Mouse (Mus musculus) spleen, postnatal 10 days (tissue): Measurements from ENCODE around the gene St3gal5.

Source experiments
- DNase-seq, 2 experiments: peaks; one replicate each; pipeline ENCODE4 v3.0.0; 2021 to 2022; ENCODE audit warnings: low spot score in 2 of 2

The St3gal5 gene

DNA sequence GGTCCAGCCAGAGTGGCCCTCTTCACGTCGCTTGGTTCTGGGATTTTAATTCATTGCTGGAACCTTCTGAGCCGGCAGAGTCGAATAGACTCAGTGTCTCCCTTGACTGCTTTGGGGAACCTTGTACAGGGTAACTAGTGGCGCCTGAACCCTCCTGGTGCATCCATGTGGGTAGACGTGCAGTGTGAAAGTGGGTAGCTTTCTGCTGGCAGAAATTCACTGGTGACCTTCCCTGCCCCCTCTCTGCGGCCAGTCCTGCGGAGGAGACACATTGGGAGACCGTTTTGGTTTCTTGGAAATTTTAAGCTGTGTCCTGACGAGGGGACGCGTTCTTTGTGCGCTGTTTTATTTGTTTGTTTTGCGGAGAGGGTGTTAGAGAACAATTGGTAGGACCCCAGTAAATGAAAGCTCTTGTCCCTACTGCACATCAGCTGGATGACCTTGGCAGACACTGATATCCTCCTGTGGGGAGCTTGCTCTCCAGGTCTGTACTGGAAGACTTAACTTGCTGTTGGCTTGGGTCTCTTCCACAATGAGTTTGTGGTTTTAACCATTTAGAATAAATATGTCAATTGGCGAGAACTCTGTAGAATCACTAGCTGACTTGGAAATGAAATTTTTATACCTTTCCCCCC, 746 bp downstream of the St3gal5 start:
- peak; percentile 45 to 62 for DNase-seq

DNA sequence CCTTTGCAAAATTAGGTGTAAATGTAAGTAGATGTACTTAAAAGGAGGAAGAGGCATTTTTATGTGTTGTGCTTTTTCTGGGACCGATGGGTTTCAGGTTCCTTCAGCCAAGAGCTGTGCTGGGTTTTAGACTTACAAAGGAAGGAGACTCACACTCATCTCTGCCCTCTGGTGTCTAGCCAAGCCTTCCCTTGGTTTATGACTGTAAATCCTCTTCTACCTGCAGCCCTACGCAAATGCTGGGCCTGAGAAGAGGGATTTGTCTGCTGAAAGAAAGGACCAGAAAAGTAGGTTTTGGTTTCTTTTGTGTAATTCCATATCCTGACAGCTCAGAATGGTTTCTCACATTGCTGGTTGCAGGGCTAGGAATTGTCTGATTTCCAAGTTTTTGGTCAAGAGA, 1.3 kb downstream of the St3gal5 start:
- DNase-seq, result peak in 1 of 2 experiments; percentile 48

DNA sequence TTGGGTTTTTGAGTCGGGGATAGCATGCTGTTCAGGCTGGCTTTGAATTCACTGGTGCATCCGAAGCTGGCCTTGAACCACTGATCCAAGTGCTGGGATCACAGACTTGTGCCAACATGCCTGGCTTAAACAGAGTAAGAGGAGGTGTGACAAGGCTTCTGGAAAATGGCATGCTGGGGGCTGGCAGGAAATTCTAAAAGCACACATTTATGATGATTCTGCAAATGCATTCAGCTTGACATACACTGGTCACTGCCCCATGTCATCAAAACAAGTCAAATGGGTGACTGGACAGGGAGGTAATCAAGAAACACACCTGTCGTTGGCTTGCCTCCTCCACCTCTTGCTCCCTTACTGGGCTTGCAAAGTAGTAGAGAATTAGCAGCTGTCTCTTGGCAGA, 1.9 kb downstream of the St3gal5 start:
- DNase-seq, result peak; percentile 53

DNA sequence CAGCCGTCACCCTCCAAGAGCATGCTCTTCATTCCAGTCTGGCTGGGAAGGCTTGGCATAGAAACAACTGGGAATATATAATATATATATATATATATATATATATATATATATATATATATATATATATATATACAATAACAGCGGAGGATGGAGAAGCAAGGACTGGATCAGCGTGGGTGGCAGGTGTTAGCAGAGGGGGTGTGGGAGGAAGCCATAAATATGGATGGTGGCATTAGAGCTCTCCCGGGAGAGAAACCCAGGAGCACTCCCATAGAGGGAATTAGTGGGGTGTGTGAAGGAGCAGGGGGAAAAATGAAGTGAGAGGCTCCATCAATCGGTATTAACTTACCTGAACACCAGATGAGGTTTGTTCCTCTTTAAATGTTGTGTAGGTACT, 2.8 kb downstream of the St3gal5 start:
- no peak for DNase-seq

- DNase-seq, result peak; percentile 48 to 71
Observed at GRCm38 (mm10) chr6:72100939-72101338, 3.5 kb downstream of the St3gal5 start.

DNA sequence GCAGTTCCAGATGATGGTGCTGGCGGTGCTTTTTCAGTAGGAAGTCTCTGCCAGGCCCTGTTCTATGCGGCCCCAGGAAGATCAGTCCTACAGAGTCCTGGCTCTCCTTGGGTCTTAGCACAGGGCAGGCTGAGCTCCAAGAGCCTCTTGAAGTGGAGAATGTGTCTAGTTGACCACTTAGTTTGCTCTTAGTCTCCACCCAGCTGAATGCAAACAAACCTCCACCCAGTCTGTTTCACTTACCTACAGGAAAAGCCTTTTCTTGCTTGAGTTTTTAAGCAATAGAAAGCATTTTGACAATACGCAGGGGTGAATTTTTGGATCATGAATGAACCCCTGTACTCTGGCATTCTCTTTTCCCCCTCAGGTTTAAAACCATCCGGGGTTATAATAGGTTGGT, 4.0 kb downstream of the St3gal5 start:
- no peak for DNase-seq

DNA sequence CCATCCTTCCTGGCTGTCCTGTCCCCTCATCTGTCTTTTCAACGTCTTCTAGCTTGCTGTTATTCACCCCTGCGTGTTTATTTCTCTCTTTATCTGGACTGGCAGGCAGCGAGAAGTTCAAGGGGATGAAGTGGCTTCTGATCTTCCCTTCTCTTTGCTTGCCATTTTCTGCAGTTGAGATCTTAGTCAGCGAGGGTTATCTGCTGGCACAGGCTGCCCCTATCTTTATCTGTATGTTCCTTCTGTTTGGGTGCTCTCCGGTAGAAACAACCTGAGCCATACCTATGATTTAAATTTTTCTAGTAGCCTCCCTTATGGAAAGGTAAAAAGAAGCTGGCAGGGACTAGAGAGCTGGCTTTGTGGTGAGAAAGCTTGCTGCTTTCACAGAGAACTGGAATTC, 4.7 kb downstream of the St3gal5 start:
- peak; percentile 58 to 70 for DNase-seq

DNA sequence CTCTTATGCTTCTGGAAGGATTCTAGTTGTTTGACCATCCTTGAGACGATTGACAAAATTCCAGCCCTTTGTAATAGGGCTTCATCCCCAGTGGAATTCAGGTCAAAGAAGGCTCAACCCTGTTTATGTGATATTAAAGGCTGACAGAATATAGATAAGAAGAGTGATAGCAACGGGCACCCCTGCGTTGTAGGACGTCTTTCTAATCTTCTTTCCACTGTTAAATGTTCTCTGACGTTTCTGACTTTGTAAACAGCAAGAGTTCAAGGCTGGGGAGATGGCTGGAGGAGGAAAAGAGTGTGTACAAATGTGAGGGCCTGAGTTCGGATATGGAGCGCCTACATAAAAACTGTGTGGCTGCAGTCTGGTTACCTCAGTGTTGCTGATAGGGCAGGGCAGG, 7.1 kb downstream of the St3gal5 start:
- DNase-seq, result no peak

GRCm38 (mm10) chr6:72108941-72109892, 11.8 kb downstream of the St3gal5 start:
- peak; percentile 58 to 77 for DNase-seq

DNA sequence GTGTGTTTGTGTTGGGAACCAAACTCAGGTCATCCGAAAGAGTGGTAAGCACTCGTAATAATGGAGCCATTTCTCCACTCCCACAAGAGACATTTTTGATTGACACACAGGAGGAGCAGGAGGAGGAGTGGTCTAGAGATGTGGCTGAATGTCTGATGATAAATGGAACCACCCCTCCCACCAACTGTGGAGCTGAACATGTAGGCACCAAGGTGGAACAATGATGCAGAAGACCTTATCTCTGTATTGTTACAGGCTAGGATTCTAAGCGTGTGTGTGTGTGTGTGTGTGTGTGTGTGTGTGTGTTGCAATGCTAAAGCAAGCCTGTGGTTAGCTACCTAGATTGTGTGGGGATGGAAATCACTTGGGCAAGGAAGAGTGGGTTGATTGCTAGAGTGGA, 13.2 kb downstream of the St3gal5 start:
- no peak for DNase-seq

GRCm38 (mm10) chr6:72112575-72112974, 15.2 kb downstream of the St3gal5 start:
- DNase-seq, result no peak

DNA sequence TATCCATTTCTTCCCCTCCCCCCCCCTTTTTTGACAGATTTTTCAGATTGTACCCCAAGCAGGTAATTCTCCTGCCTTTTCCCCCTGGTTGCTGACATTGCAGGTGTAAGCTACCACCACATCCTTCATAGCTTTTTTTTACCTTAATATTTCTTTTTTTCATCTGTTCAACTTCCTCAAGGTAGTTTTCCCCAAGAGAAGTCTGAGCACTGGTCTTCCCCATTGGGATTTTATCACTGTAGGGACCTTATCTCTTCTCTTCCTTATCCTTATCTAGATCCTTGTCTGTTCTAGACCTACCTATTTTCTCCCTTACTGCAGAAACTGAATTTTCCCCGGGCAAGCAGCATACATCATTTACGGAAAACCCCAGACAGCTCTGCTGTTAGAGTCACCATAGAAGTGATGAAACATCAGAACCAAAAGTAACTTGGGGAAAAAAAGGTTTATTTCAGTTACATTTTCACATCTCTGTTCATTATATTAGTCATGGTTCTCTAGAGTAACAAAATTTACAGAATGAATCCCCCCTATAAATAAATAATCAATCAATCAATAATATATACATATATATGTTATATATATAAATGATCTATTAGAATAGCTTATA, 15.8 kb downstream of the St3gal5 start:
- DNase-seq, result no peak

DNA sequence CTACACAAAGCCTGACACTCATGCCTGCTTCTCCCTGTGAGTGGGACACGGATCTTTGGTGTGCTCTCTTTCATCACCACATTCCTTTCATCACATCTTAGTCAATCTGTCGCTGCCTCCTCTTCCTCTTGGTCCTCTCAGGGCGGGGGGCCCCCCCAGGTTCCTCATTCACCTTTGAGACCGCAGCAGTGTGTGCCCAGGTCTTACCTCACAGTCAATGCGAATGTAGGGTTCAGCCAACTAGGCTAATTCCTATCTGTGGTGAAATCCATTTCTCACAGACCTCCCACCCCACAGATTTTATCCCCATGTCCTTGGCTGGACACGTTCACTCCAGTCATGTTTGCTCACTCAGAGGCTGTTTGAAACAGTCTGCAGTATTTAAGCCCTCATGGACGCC, 17.5 kb downstream of the St3gal5 start:
- no peak for DNase-seq

DNA sequence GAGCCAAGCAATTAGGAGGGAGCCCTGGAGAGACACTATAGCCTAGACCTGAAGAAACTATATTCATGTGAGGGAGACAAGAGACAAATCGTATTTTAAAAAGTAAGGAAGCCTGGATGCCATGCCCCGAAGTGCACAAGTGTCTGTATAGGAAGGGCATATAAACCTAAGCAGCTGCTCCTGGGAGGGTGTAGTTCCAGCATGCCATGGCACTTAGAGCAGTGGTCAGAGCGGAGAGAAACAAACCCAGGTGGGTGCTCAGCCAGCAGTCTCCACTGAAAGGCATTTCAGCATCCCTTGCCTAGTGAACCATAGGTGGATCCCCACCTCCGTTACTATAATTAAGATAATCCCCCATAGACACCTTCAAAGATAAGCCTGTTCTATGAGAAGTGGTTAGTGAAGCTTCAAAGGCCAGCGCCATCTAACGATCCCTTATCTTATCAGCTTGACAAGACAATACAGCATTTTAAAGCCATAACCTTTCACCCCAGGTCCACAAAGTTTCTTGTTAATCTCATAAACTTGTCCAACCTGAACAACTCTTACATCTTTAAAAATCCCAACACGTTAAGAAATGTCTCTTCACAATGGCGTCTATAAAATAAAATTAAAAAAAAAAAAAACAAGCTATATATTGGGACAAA, 20.1 kb downstream of the St3gal5 start:
- no peak for DNase-seq

DNA sequence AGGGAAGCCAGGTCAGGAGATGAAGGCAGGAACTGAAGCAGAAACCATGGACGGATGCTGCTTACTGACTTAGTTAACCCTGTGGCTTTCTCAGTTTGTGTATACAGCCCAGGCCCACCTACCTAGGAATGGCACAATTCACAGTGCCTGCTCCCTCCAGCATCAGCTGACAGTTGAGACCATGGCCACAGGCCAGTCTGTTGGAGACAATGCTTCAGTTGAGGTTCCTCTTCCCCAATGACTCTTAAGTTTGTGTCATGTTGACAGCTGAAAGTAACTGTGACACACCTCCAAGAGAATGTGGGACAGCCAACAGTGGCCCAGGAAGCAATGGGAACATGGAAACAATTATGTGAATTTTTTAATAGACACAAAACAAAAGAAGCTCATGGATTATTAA, 22.5 kb downstream of the St3gal5 start:
- DNase-seq, result no peak

- DNase-seq, result no peak
Observed at GRCm38 (mm10) chr6:72121301-72121700, 23.9 kb downstream of the St3gal5 start.

DNA sequence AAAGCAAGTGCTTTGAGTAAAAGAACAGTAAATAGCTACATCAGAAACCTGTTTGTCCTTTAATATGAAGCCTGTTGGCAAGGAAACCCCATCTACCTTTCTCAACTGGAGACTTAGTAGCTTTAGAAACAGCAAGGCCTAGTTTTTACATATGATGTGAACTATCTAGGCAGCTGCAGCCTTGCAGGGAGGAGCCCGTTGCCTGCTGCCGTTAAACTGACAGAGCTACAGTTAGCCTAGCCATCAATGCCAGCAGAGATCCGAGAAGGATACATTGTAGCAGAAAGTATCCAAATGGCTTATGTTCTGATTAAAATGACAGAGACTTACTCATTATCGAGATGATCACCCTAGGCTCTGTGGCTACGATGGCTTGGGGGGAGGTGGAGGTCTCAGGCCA, 25.1 kb downstream of the St3gal5 start:
- DNase-seq, result no peak

DNA sequence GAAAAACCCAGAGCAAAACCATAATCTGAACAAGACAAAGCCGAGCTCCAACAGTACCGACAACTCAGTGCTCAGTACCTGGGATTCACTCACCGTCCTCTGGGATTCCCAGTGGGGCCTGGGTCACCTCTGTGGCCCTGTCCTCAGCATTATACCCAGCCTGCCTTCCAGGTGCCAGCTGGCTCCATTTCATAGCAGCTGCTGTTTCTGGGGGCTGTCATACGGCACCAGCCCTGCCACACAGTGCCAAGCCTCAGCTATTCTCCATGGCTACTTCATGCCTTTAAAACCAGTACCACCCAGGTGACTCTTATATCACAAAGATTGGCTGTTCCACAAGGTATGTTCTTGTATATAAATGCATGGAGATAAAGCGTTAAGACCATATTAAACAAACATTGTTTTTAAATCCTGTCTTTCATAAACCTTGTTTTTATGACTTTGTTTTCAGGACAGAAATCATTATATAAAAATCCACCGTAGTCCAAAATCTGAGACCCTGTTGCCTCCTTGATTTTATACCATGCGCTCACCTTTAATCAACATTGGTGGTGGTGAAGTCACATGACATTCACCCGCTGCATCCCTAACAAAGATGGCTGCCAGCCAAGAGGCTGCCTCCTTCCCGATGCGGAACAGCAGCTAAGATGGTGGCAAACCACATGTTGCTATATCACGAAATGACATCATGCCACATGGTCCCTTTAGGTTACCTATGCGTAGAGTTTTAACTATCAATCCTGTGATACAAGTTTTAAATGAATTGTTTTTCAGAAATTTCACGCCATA, 27.1 kb downstream of the St3gal5 start:
- no peak for DNase-seq

- DNase-seq, result no peak
Observed at GRCm38 (mm10) chr6:72126128-72126917, 28.9 kb downstream of the St3gal5 start.

DNA sequence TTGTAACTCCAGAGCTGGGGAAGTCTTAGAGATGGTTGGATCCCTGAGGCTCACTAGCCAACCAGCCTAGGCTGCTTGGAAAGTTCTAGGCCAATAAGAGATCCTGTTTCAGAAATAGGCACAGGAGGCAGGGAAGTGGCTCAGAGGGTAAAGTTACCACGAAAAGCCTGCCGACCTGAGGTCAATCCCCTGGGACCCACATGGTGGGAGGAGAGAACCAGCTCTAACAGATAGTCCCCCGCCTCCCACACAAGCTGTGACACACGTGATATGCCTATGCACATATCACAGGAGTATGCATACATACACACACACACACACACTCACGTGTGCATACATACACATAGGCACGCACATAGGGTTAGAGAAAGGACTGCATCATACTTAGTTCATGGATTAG, 32.7 kb downstream of the St3gal5 start:
- DNase-seq, result no peak
